Mouse (Mus musculus): ENCODE measurements at regions not wholly inside any gene's neighbourhood (a gene's known extent, or its start where the extent isn't known, plus 50 kb on each side); places are given as distances from the start of the nearest gene placed in this dataset.
A peak's percentile ranks its signal among the peaks of the same experiment; 100 is the strongest.

GRCm38 (mm10) chr1:98932239-98932638 lies 511.3 kb downstream of the Slco6d1 start:
- no peak for DNase-seq (ENCODE audit: low read depth, low spot score)
- H3K9ac ChIP-seq (ENCODE audit: insufficient read depth, low read depth, low read length, poor library complexity, severe bottlenecking) = no peak overlapping the region
- H3K9me3 ChIP-seq (ENCODE audit: control insufficient read depth, insufficient read depth, low read depth, low read length) = no peaks in the 10 kb centered on the region
- no peak for TF ChIP-seq CHD2 (IDR thresholded peaks at IDR 0.05; ENCODE audit: low read depth, low read length)
- TF ChIP-seq ZNF384 (IDR thresholded peaks at IDR 0.05; ENCODE audit: low read depth, low read length) = no peak
- no peak for TF ChIP-seq HCFC1 (IDR thresholded peaks at IDR 0.05; ENCODE audit: borderline replicate concordance, insufficient read depth, low read length)
- peak; percentile 89 for TF ChIP-seq MAFK (IDR thresholded peaks at IDR 0.05; ENCODE audit: insufficient read depth, low read depth, low read length)
- H3K36me3 ChIP-seq (ENCODE audit: control insufficient read depth, insufficient read depth, low read length, poor library complexity, severe bottlenecking) = no peaks in the 10 kb centered on the region
- no peak overlapping the region for H3K4me3 ChIP-seq (ENCODE audit: insufficient read depth in 1 of 2, low read depth in 1 of 2, low read length in 2 of 2, poor library complexity in 1 of 2, severe bottlenecking in 1 of 2)
- no peak overlapping the region for H3K27ac ChIP-seq (ENCODE audit: insufficient read depth, low read depth, low read length, poor library complexity, severe bottlenecking)
- H3K4me1 ChIP-seq (ENCODE audit: control insufficient read depth in 2 of 2, insufficient read depth in 2 of 2, low read length in 2 of 2, poor library complexity in 1 of 2) = no peaks in the 10 kb centered on the region
- in situ Hi-C loops (cut with MboI; ENCODE audit: low sequenced_read_pairs in 2 of 2, unreplicated experiment in 2 of 2) = no loop called here

DNA sequence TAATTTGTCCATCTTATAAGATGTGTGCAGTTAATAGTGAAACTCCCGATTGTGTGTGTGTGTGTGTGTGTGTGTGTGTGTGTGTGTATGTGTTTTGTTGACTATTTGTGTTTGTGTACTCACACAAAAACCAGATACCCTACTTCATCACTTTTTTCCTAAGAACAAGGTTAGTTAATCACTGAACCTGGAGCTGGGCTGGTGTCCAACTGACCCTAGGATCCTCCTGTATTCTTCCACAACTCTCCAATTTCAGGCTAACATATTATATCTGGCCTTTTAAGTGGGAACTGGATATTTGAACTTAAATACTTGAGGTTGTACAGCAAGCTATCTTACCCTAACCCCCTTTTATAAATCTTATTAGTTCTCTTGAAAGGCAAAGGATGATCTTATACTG lies 556.8 kb downstream of the Slco6d1 start:
- H3K36me3 ChIP-seq (ENCODE audit: control insufficient read depth, insufficient read depth, low read length, poor library complexity, severe bottlenecking) = no peaks in the 10 kb centered on the region
- no peak overlapping the region for H3K4me3 ChIP-seq (ENCODE audit: insufficient read depth in 1 of 2, low read depth in 1 of 2, low read length in 2 of 2, poor library complexity in 1 of 2, severe bottlenecking in 1 of 2)
- TF ChIP-seq HCFC1 (IDR thresholded peaks at IDR 0.05; ENCODE audit: borderline replicate concordance, insufficient read depth, low read length) (no peak), MAFK (IDR thresholded peaks at IDR 0.05; ENCODE audit: insufficient read depth, low read depth, low read length) (no peak)
- no peak overlapping the region for H3K9ac ChIP-seq (ENCODE audit: insufficient read depth, low read depth, low read length, poor library complexity, severe bottlenecking)
- no peaks in the 10 kb centered on the region for H3K9me3 ChIP-seq (ENCODE audit: control insufficient read depth, insufficient read depth, low read depth, low read length)
- H3K27ac ChIP-seq (ENCODE audit: insufficient read depth, low read depth, low read length, poor library complexity, severe bottlenecking) = no peak overlapping the region
- in situ Hi-C loops (cut with MboI; ENCODE audit: low sequenced_read_pairs in 2 of 2, unreplicated experiment in 2 of 2) = no loop called here
- no peak for DNase-seq (ENCODE audit: low read depth, low spot score)
- H3K4me1 ChIP-seq (ENCODE audit: control insufficient read depth in 2 of 2, insufficient read depth in 2 of 2, low read length in 2 of 2, poor library complexity in 1 of 2) = no peaks in the 10 kb centered on the region

All from ES-E14 (cell line).